Mouse (Mus musculus) 3134 (cell line): ENCODE data around the gene Riox1.
A peak's percentile ranks its signal among the peaks of the same experiment; 100 is the strongest.
"Not testable (repeated sequence)": the region's sequence is repeated elsewhere in the genome, so short reads cannot be mapped to it uniquely, and the experiment has no call there.

Source experiments
- DNase-seq: peaks from one replicate; pipeline ENCODE4 v3.0.0-alpha.2; 2011; ENCODE audit warnings: low spot score; ENCODE audit not compliant: insufficient read length; ENCODE audit errors: extremely low read depth

Riox1 gene

DNA sequence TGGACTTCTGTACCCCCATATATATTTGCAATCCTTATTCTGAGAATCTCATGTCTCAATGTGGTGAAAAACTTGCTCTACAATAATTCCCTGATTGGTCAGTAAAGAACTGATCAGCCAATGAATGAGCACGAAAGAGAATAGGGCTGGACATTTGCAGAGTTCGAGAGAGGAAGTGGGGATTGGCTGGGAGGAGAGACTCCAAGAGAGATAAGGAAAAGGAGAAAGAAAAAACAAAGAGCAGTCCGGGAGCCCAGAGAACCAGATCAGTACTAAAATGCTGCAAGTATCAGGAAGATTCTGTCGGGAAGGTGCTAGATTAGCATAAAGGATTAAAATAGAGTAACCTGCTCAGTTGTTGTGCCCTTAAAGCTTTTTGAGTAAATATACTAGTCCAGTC lies 1.4 kb upstream of the Riox1 start:
- DNase-seq: no peak

DNA sequence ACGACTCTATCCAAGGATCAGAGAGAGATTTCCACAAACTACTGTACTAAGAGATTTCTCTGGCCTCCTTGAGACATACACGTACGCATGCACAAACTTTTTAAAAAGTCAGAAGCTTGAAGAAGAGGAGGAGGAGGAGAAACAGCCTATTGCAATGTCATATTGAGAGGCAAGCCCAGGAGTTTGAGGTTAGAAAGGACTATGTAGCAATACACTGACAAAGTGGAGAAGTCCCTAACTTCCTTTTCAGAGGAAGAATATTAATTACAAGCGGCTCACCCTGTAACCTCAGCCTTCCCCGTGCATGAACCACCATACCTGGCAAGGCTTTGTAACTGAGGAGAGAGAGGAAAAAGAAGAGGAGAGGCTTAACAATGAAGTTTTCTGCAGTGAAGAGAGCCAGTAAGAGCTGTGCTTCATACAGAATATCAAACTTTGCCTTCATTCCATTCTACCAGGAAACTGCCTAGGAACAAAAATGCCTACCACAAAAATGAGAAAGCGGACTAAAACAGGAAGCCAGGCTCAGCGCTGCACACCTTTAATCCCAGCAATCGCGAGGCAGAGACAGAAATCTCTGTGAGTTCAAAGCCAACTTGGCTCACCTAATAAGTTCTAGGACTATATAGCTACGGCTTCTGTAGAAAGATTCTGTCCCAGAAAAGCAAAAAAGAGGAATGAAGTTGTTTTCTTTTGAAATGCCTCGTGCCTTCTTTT lies 474 bp upstream of the Riox1 start:
- DNase-seq: no peak

DNA sequence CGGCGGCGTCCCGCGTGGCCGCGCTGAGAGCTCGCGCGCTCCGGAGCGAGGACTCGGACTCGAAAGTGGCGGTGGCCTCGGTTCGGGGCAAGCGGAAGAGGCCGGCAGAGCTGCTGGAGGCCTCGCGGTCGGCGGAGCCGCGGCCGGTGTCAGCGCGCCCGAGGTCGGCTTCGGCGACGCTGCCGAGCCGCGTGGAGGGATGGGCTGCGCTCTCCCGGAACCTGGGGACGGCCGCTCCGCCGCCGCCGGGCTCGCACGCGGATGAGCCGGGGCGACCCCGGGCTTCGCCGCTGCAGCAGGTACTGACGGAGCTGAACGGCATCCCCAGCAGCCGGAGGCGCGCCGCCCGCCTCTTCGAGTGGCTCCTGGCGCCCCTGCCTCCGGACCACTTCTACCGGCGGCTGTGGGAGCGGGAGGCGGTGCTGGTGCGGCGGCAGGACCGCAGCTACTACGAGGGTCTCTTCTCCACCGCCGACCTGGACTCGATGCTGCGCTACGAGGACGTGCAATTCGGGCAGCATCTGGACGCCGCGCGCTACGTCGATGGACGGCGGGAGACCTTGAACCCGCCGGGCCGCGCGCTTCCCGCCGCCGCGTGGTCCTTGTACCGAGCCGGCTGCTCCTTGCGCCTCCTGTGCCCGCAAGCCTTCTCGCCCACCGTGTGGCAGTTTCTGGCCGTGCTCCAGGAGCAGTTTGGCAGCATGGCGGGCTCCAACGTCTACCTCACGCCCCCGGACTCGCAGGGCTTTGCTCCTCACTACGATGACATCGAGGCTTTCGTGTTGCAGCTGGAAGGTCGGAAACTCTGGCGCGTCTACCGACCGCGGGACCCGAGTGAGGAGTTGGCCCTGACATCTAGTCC lies 663 bp downstream of the Riox1 start:
- DNase-seq: peak; percentile 31

DNA sequence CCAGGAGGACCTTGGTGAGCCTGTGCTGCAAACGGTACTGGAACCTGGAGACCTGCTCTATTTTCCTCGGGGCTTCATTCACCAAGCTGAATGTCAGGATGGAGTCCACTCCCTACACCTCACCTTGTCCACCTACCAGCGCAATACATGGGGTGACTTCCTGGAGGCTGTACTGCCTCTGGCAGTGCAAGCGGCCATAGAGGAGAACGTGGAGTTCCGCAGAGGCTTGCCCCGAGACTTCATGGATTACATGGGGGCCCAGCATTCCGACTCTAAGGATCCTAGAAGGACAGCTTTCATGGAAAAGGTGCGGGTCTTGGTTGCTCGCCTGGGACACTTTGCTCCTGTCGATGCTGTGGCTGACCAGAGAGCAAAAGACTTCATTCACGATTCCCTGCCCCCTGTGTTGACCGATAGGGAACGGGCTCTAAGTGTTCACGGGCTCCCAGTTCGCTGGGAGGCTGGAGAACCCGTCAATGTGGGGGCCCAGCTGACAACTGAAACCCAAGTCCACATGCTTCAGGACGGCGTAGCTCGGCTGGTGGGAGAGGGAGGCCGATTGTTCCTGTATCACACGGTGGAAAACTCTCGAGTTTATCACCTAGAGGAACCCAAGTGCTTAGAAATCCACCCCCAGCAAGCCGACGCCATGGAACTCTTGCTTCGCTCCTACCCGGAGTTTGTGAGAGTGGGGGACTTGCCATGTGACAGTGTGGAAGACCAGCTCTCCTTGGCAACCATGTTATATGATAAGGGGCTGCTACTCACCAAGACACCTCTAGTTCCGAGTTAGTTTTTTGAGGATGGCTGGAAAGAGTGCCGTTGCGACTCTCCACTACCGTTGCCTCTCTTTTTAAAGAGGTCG lies 1.5 kb downstream of the Riox1 start:
- DNase-seq: no peak

DNA sequence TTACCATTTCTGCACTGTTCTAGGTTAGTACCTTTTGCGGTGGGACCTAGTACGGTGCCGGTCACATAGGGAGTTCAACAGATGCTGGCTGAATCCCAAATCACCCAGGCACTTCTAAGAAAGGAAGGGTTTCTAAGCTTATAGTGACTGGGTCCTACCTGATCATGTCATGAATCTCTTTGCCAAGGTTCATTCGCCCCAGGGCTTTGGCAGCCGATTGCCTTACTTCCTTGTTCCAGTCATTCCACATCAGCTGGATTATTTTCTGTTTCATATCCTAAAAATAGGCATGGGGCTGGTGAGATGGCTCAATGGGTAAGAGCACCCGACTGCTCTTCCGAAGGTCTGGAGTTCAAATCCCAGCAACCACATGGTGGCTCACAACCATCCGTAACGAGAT lies 7.9 kb downstream of the Riox1 start:
- DNase-seq: no peak

DNA sequence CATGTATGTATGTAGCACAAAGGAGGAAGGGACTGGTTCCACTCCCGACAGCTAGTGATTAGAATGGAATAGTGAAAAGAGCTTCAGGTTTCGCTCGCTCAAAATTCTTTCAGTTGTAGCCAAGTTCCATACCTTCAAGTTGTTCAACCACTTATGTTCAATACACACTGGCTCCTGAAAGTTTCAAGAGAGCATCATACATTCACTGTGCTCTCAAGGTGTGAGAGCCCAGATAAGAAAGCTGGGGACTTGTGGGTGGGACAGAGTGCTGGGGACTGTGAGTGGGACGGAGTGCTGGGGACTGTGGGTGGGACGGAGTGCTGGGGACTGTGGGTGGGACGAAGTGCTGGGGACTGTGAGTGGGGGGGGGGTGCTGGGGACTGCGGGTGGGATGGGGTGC lies 14.8 kb downstream of the Riox1 start:
- DNase-seq: no peak

DNA sequence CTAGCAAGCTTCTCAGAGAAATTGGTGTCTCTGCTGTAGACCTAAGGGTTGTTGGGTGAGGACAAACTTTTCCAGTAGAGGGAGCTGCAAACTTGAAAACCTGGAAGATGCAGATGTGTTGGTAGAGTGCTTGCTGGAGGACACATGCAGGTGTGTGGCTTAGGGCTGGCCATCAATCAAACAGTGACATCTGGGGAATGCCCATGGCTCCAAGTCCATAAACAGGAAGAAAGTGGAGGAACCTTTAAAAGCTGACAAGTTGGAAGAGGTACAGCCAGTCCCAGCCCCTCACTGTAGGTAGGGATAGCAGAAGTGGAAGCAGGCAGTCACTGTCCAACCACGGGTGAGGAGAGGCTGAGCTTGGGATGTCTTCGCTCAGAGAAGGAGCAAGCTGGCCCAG lies 21.7 kb downstream of the Riox1 start:
- DNase-seq: no peak

DNA sequence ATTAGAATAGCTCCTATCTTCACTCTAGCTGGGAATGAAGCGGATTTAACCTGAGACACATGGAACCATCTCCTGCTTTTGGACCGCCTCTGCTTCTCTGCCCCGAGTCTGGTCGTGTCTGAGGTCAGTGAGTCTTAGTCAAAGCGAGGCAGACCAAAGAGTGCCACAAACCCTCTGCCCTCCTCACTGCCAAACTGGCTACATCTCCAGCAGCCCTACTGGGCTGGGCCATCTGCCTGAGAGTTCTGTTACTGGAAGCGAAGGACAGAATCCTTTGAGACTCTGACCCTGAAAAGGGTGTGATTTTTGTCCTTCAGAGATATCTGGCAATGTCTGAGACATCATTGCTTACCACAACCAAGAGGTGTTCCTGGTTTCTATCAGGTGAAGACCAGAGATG lies 28.5 kb downstream of the Riox1 start:
- no peak for DNase-seq

DNA sequence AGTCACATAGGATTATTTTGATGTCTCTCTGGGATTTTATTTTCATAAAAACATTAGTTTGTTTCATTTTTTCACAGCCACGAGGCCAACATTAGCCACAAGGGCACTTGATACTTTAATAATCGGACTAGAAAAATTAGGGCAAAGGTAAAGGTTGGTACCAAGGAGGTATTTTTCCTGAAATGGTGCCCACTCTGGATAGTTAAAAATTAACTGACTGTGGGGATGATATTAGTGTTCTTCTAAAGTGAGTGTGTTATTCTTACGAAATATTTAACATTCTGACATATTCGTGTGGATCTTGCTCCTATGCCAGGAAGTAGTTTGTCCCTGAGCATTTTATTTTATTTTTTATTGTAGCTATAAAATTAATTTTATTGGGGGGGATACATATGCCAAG lies 31.2 kb downstream of the Riox1 start:
- no peak for DNase-seq

DNA sequence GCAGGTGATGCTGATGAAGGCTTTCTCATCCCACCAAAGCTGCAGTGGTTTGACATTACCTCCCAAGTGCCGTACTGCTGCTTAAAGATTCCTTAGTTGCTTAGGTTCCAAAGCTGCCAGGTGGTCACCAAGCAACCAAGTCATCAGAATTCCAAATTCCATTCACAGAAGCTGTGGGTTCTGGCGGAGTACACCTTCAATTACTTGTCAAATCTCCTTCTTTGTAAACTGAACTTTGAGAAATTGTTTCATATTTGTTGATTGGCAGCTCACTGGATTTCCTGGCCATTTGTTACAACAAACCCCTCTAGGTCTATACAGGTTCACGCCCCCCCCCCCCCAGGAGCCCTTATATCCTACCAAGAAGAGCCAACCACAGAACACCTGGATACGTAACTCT lies 34.3 kb downstream of the Riox1 start, which contains the start of gene Heatr4:
Heatr4 (minus strand) TSS at position 101 of the 400 bp plus-strand sequence.
- DNase-seq: no peak

DNA sequence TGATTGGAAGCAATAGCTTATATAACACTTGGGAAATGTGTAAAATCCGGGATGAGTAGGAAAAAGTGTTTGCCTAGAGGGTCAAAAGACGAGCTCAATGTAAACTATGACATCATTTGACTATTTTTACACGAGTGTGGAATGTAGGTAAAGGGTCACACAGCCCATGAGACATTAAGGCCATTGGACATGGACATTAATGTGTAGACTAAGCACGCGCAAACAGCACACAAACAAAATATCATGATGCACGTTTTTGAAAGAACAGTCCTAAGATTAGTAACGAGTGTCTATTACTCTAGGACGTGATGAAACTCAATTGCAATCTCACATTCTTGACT lies 36.8 kb downstream of the Riox1 start:
- no peak for DNase-seq

DNA sequence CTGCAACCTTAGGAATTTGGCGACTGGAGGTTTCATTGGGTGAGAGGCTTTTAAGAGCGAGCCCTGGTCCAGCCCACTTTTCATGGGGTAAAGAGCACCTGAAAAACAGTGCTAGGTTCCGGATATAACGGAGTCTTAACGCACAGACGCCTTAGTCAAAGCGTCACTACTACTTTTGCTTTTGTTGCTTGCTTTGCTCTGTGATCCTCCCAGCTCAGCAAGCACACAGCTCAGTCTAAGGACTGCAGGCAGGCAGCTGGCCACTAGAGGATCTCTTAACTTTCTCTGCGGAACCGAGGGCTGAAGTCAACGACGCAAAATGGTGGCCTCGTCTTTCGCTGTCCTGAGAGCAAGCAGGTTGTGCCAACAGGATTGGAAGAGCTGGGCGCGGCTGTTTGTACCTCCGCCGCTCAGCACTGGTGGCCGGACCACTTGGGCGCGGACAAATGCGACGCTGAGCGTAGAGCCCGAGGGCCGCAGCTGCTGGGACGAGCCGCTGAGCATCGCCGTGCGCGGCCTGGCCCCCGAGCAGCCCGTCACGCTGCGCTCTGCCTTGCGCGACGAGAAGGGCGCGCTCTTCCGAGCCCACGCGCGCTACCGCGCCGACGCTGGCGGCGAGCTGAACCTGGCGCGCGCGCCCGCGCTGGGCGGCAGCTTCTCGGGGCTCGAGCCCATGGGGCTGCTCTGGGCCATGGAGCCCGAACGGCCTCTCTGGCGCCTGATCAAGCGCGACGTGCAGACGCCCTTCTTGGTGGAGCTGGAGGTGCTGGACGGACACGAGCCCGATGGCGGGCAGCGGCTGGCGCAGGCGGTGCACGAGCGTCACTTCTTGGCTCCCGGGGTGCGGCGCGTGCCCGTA lies 37.4 kb downstream of the Riox1 start, which contains the start of gene Acot2:
Acot2 (plus strand) TSS at position 279 of the 859 bp plus-strand sequence.
- peak; percentile 88 for DNase-seq

DNA sequence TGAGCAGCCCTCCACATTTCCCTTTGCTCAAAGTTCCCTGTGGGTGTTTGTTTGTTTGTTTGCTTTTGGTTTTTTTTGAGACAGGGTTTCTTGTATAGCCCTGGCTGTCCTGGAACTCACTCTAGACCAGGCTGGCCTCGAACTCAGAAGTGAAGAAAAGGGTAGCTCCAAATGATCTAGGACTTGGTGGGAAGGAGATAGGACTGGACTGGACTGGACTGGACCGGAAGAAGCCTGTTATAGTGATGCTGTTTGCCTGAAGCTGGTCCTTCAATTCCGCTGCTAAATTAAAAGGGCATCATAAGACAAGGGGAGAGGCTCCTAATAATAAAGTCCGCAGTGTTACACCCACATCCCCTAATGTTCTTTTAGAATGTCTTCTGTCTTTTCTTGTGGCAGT lies 38.1 kb downstream of the Riox1 start:
- DNase-seq: no peak

DNA sequence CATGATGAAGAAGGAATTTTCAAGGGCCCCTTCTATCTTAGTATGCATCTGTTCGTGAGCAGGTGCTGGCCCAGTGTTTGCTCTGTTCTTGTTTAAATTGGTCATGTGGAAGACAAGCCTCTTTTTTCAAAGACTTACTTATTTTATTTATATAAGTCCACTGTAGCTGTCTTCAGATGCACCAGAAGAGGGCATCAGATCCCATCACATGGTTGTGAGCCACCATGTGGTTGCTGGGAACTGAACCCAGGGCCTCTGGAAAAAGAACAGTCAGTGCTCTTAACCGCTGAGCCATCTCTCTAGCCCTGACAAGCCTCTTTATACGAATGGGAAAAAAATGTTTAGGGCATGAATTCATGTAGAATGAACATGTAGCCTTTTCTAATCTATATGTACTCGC lies 39.0 kb downstream of the Riox1 start:
- no peak for DNase-seq

DNA sequence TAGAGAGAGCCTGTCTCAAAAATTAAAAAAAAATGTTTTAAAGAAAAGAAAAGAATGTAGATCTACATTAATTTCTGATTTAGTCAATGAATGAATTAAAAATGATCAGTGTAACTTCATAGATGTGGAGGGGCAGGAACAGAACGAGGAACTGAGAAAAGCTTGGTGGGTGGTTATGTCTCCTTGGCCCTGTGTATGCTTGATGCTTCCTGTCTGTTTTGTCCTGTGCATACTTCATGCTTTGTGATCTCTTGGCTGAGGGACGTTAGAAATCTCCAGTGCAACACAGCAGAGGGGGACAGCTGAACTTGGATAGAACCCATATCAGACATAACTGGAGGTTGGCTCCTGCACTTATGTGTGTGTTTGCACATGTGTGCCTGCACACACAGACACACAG lies 46.8 kb downstream of the Riox1 start:
- no peak for DNase-seq

DNA sequence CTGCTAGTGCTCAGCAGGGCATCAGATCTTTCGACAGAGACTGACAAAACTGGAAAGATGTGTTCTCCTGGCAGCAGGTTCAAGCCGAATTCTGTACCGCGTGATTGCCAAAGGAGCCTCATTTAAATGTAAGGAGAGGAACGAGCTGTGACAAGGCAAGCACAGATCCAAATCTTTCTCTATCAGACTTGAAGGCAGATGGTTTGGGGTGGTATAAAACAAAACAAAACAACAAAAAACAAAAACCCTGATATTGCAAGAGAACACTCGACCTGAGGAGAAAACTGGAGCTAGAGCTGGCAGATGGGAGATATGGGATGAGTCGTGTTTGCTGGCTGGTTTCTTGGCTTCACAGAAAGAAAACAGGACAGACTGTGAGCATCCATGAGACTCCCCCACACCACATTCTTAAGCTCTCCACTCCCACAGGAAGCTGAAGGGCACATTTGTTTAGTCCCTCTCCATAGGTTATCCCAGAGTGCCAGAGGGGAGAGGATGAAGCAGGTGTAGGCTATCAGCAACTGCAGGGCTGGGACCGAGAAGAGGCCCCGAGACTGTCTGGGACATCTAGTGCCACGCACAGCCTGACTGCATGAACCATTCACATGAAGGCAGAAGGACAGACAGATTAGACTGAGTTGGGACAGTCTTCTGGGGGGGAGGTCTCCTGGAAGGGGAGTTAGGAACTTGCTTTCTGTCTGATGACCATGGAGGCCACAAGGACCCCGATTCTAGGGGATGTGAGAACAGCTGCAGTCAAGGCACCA lies 48.1 kb downstream of the Riox1 start:
- DNase-seq: no peak

DNA sequence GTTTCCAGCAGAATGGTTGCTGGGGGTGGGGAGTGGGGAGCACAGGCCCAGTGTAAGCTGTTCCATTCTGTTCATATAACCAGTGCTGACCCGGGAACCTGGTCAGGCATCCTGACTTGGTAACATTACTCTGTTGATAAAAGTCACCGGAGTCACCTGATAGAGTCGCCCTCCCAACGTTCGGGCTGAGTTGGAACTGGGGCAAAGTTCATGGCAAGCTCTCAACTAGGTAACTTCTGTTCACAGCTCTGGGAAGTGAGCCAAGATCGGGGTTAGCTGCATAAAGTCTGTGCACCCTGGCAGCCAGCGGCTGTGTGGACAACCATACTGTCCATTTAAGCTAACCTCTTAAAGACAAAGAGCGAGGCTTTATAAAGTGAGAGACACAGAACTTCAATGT lies 48.8 kb downstream of the Riox1 start:
- not testable (repeated sequence) for DNase-seq

DNA sequence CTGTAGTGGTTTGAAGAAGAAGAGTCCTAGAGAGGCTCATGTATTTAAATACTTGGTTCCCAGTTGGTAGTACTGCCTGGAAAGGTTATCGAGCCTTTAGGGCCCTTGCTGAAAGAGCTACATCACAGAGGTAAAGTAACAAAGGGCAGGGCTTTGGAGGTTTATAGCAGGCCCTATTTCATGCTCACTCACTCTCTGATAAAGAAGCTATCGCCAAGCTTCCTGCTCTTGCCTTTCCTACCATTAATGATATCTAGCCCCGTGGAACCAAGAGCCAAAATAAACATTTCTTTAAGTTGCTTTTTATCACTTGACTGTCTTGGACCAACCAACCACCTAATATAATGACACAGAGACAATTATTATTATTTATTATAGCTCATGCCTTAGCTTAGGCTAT lies 50.0 kb downstream of the Riox1 start:
- no peak for DNase-seq
